Mouse (Mus musculus): ENCODE measurements around the gene Col4a4.
A peak's percentile ranks its signal among the peaks of the same experiment; 100 is the strongest.

Gene Col4a4

GRCm38 (mm10) chr1:82577339-82577738 is 9.3 kb downstream of the Col4a4 start:
- DNase-seq: no peak

GRCm38 (mm10) chr1:82576182-82576581 is 10.5 kb downstream of the Col4a4 start:
- DNase-seq: no peak

GRCm38 (mm10) chr1:82575681-82576080 is 11.0 kb downstream of the Col4a4 start:
- DNase-seq: no peak

- no peak for DNase-seq
Observed at GRCm38 (mm10) chr1:82571758-82572157, 14.9 kb downstream of the Col4a4 start.

GRCm38 (mm10) chr1:82569405-82569804 is 17.2 kb downstream of the Col4a4 start:
- no peak for DNase-seq

GRCm38 (mm10) chr1:82560223-82560622 is 26.4 kb downstream of the Col4a4 start:
- no peak for DNase-seq

- DNase-seq: no peak
Observed at GRCm38 (mm10) chr1:82554889-82555288, 31.8 kb downstream of the Col4a4 start.

GRCm38 (mm10) chr1:82554443-82554850 is 32.2 kb downstream of the Col4a4 start:
- peak in 1 of 2 experiments; percentile 35 for DNase-seq

GRCm38 (mm10) chr1:82545199-82545960 is 41.3 kb downstream of the Col4a4 start:
- peak in 1 of 2 experiments; percentile 5 for DNase-seq

GRCm38 (mm10) chr1:82544419-82545185 is 42.0 kb downstream of the Col4a4 start:
- DNase-seq: no peak

- DNase-seq: no peak
Observed at GRCm38 (mm10) chr1:82543934-82544333, 42.7 kb downstream of the Col4a4 start.

GRCm38 (mm10) chr1:82540056-82540455 is 46.6 kb downstream of the Col4a4 start:
- DNase-seq: no peak

- no peak for DNase-seq
Observed at GRCm38 (mm10) chr1:82537848-82538247, 48.8 kb downstream of the Col4a4 start.

GRCm38 (mm10) chr1:82536515-82537174 is 50.0 kb downstream of the Col4a4 start:
- DNase-seq: no peak

- DNase-seq: no peak
Observed at GRCm38 (mm10) chr1:82527931-82528330, 58.7 kb downstream of the Col4a4 start.

- DNase-seq: no peak
Observed at GRCm38 (mm10) chr1:82491954-82492353, 94.7 kb downstream of the Col4a4 start.

GRCm38 (mm10) chr1:82486371-82486770 is 100.3 kb downstream of the Col4a4 start:
- DNase-seq: no peak

- no peak for DNase-seq
Observed at GRCm38 (mm10) chr1:82482371-82482770, 104.3 kb downstream of the Col4a4 start.

- DNase-seq: peak in 1 of 2 experiments; percentile 25
Observed at GRCm38 (mm10) chr1:82479696-82480487, 106.8 kb downstream of the Col4a4 start.

- DNase-seq: no peak
Observed at GRCm38 (mm10) chr1:82476746-82477145, 109.9 kb downstream of the Col4a4 start.

- DNase-seq: peak in 1 of 2 experiments; percentile 37
Observed at GRCm38 (mm10) chr1:82476256-82476655, 110.4 kb downstream of the Col4a4 start.

- DNase-seq: no peak
Observed at GRCm38 (mm10) chr1:82475821-82476220, 110.8 kb downstream of the Col4a4 start.

- DNase-seq: no peak
Observed at GRCm38 (mm10) chr1:82475254-82475653, 111.4 kb downstream of the Col4a4 start.
